ENCODE assay signal across 29 mouse cellular contexts in genomic region chr9:41672958-41673357, GRCm38 (mm10).
DNase-seq lines count a peak whose midpoint lies in the region; ATAC-seq lines count a peak whose summit lies in the region.
"Had no signal": no experiment of that assay in that cellular context is flagged by ENCODE, and none has a peak within 500 bp of the region (broad histone marks: within the 10 kb centered on the region; RNA-seq: fewer than 3 reads in every experiment).

No protein-coding gene starts in this region.

- no peaks in the 10 kb centered on the region for H3K9me3 ChIP-seq in limb, embryonic 10.5 days (replicated peaks)
- no peaks in the 10 kb centered on the region for H3K9me3 ChIP-seq in limb, embryonic 12.5 days
- H3K9me3 ChIP-seq: embryonic facial prominence, embryonic 13.5 days; embryonic facial prominence, embryonic 15.5 days; forebrain, embryonic 10.5 days; forebrain, embryonic 12.5 days had no signal

- peak; percentile 71 for ATAC-seq in limb, embryonic 12.5 days (ENCODE audit: insufficient number of reproducible peaks, insufficient read depth, low FRiP score, low TSS enrichment, low read depth)
- ATAC-seq: activated CD4-positive, CD25-positive, alpha-beta regulatory T cell, adult 4 months; CD4-positive, CD25-positive, alpha-beta regulatory T cell, adult 4 months; forebrain, embryonic 14.5 days; forebrain, embryonic 16.5 days; Patski had no signal

- peaks cover 13% of the 10 kb centered on the region for H3K4me1 ChIP-seq in limb, embryonic 10.5 days
- H3K4me1 ChIP-seq in limb, embryonic 12.5 days (replicated peaks) = 0 out of 2 replicates have a peak, but pooled peaks cover 8% of the 10 kb centered on the region
- H3K4me1 ChIP-seq: embryonic facial prominence, embryonic 15.5 days; forebrain, embryonic 12.5 days had no signal

- no peaks in the 10 kb centered on the region for H3K27me3 ChIP-seq in limb, embryonic 10.5 days (ENCODE audit: low read depth, poor library complexity, severe bottlenecking)
- H3K27me3 ChIP-seq in limb, embryonic 12.5 days = no peaks in the 10 kb centered on the region
- H3K27me3 ChIP-seq: CH12.LX; embryonic facial prominence, embryonic 13.5 days; embryonic facial prominence, embryonic 15.5 days; forebrain, embryonic 12.5 days; Patski had no signal

- H3K4me2 ChIP-seq in limb, embryonic 12.5 days = no peak overlapping the region
- H3K4me2 ChIP-seq: embryonic facial prominence, embryonic 13.5 days; embryonic facial prominence, embryonic 15.5 days; forebrain, embryonic 12.5 days had no signal

- peak; percentile 16 for DNase-seq in embryo, embryonic 11 days
- no peak for DNase-seq in embryo, embryonic 10.5 days (ENCODE audit: low spot score)
- peak; percentile 50 for DNase-seq in forelimb bud, embryonic 11.5 days (ENCODE audit: low read depth, low spot score)
- peak; percentile 33 for DNase-seq in limb, embryonic 10.5 days (ENCODE audit: low spot score)
- DNase-seq in adipocyte (ENCODE audit: low spot score) = no peak
- no peak for DNase-seq in left cerebral cortex, adult 18-20 months (ENCODE audit: low spot score in 2 of 2)
- no peak for DNase-seq in thymus, postnatal 36 days
- DNase-seq: adrenal gland, adult 2 months; adrenal gland, postnatal 10 days; adrenal gland, postnatal 25 days; B cell, adult 2 months; cerebellum, adult 11 months; cerebellum, adult 18-20 months; cerebellum, adult 8-10 months; cerebellum, adult 9-11 months; cerebellum, postnatal 36 days had no signal

- no peak overlapping the region for H3K9ac ChIP-seq in limb, embryonic 12.5 days (replicated peaks)
- H3K9ac ChIP-seq: embryonic facial prominence, embryonic 13.5 days; embryonic facial prominence, embryonic 15.5 days; forebrain, embryonic 12.5 days had no signal

- no peak overlapping the region for H3K27ac ChIP-seq in limb, embryonic 10.5 days
- peak overlapping the region; percentile 8; the same call in 1 of the 2 replicates for H3K27ac ChIP-seq in limb, embryonic 12.5 days
- H3K27ac ChIP-seq: embryonic facial prominence, embryonic 15.5 days; forebrain, embryonic 12.5 days had no signal

- no peaks in the 10 kb centered on the region for H3K36me3 ChIP-seq in limb, embryonic 10.5 days
- H3K36me3 ChIP-seq in limb, embryonic 12.5 days = no peaks in the 10 kb centered on the region
- H3K36me3 ChIP-seq: embryonic facial prominence, embryonic 13.5 days; embryonic facial prominence, embryonic 15.5 days; forebrain, embryonic 10.5 days; forebrain, embryonic 12.5 days; G1E had no signal

- WGBS in limb, embryonic 10.5 days = 48% methylated on average over 2 of the region's 2 CpGs
- 17% methylated on average over 2 of the region's 2 CpGs for WGBS in limb, embryonic 12.5 days

- H3K4me3 ChIP-seq in limb, embryonic 10.5 days = no peak overlapping the region
- no peak overlapping the region for H3K4me3 ChIP-seq in limb, embryonic 12.5 days (replicated peaks)
- H3K4me3 ChIP-seq: embryonic facial prominence, embryonic 13.5 days; embryonic facial prominence, embryonic 15.5 days; erythroblast, embryonic 14.5 days; forebrain, embryonic 10.5 days; forebrain, embryonic 12.5 days had no signal

Comparison
In these comparisons a context has a peak if more than half of its experiments do, and no peak if none do; other contexts are left out.
1. DNase-seq: peak in embryo, embryonic 11 days (single experiment), forelimb bud, embryonic 11.5 days (single experiment) and limb, embryonic 10.5 days (single experiment); none in embryo, embryonic 10.5 days (single experiment), adipocyte (single experiment), left cerebral cortex, adult 18-20 months (0 of 2) and thymus, postnatal 36 days (0 of 2).